Mouse (Mus musculus) cerebellum, postnatal 25 days (tissue): ENCODE data around the gene Mchr1.

Experiments used
- DNase-seq, 2 experiments: peaks; one replicate each; pipeline ENCODE4 v3.0.0; 2021; ENCODE audit warnings: mixed read lengths in 2 of 2

The Mchr1 gene

DNA sequence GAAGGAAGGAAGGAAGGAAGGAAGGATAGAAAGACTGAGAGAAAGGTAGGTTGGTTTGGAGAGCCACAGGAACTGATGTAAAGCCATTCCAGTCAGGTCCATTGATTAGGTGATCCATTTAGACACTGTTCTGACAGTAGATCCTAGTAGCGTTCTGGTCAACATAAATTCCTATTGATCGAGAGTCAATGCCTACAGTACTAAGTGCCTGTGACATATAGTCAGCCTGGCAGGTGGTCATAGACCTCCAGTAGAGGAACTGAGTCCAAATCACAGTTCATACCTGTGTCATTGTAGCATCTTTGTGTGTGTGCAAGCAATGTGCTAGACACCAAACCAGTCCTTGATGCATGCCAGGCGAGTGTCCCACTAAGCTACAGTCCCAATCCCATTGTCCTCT, 7.0 kb upstream of the Mchr1 start:
- no peak for DNase-seq

DNA sequence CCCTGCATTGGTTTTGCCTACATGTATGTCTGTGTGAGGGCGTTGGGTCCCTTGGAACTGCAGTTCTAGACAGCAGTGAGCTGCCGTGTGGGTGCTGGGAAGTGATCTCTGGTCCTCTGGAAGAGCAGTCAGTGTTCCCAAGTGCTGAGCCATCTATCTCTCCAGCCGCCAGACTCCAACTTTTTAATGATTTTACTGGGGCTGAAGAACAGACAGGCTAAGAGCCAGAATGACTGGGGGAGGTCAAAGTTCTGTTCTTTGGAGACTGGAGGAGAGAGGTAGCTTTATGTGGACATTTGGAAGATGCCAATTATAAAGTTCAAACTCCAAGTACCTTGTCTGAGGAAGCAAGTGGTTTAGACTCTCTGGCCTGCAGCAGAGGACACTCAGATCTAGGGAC, 5.5 kb upstream of the Mchr1 start:
- DNase-seq, result no peak

DNA sequence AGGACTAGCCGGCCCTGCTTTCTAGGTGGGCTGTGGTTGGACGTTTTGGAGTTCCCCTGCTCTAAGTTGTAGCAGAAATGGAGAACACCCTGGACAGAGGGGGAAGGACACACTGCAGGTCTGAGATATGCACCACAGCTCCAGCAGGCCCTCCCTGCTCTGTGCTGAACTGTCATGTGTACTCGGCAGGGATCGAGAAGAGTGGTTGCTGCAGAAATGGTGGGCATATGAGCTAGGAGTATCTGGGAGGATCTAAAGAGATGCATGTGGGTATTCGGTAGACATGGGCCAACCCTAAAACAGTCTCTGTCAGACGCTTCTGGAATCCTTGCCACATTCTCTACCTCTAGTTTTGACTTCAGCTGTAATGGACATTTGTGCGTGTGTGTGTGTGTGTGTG, 4.0 kb upstream of the Mchr1 start:
- DNase-seq, result no peak

DNA sequence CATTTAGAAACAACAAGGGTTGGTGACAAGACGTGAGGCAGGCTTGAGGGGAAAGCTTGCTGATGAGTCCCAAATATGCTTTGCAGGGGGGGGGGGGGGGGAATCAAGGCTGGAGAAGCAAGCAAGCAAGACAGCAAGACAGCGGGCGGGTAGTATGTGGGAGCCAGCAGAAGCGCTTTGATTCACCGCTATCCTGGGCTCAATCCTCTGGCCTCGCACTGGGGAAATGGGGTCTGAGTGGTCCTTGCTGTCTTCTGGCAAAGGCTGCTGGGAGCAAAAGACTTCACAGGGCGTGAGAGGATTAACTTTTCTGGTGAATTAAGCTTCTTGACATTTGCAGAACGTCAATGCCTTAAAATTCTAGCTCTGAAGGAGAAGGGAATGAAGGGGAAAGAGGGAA, 763 bp downstream of the Mchr1 start:
- no peak for DNase-seq

DNA sequence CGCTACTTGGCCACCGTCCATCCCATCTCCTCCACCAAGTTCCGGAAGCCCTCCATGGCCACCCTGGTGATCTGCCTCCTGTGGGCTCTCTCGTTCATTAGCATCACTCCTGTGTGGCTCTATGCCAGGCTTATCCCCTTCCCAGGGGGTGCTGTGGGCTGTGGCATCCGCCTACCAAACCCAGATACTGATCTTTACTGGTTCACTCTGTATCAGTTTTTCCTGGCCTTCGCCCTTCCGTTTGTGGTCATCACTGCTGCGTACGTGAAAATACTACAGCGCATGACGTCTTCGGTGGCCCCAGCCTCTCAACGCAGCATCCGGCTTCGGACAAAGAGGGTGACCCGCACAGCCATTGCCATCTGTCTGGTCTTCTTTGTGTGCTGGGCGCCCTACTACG, 2.2 kb downstream of the Mchr1 start:
- no peak for DNase-seq

GRCm38 (mm10) chr15:81239261-81239660, 4.0 kb downstream of the Mchr1 start:
- peak in 1 of 2 experiments; percentile 30 for DNase-seq

- no peak for DNase-seq
These were observed 4.6 kb downstream of the Mchr1 start for GRCm38 (mm10) chr15:81239794-81240343.

GRCm38 (mm10) chr15:81246890-81247289, 11.6 kb downstream of the Mchr1 start:
- no peak for DNase-seq

GRCm38 (mm10) chr15:81247583-81248340, 12.5 kb downstream of the Mchr1 start:
- no peak for DNase-seq

GRCm38 (mm10) chr15:81248341-81248679, 13.0 kb downstream of the Mchr1 start:
- DNase-seq, result no peak

DNA sequence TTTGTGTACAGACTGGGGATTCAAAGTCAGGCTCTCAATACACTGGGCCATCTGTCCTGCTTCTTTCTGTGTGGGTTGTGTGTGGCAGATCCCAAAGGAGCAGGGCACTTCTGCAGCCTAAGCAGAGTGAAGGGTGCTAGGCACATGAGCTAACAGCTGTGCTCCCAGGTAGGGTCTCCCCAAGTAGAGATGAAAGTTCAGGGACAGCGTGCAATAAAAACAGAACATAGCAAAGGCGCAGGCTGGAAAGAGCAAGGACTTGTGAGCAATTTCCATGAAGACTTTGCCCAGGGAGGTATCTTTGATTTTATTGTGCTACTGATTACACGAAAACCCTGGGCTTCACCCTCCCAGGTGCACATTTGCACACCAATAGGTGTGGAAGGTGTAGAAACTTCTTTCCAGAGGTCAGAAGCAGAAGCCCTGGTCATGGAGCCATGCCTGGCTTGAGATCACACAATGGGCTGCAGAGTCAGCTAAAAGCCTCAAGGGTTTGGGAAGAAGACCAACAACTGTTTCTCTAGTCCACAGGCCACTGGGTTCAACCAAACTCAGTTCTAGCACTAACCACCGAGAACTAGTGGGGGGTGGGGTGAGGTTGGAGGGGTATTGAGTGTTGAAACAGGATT, 13.8 kb downstream of the Mchr1 start:
- DNase-seq, result no peak

- no peak for DNase-seq
These were observed 17.4 kb downstream of the Mchr1 start for GRCm38 (mm10) chr15:81252626-81253174.

DNA sequence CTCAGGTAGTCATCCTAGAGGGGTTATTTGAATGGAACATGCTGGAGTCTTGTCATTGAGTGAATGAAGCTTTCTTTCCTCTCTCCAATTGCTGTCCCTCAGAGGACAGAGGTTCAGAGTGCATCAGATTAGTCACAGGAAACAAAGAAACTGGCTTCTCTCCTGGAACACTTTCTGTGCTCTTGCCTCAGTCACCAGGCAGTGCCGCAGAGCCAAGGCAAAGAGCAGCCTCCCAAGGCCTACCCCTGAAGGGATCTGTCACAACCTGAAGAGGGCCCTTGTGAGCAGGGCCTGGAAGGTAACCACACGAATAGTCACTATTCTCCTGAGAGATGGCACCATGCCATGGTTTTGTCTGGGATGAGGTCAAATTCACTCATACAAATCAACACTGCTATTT, 18.3 kb downstream of the Mchr1 start:
- no peak for DNase-seq

DNA sequence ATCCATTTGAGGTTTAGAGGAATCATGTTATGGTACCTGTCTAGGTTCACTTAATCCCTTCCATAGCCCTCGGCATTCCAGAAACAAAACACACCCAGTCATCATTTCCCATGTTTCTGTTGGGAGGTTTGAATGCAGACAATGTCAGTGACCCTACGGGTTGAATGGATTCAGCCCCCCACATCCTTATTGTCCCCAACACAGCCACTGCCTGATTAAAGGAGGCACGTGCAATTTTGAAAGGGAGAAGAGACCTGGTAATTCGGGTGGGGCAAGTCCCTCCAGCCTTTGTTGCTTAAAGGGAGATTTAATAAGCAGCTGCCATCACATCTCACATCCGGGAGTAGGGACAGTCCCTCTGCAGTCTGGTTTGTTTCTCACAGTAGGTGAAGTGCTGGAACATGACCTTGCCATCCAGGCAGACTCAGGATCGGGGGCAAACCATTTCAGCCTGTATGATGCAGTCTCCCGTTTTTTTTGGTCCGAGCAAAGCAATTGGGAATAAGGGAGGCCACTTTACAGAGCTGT, 18.9 kb downstream of the Mchr1 start:
- no peak for DNase-seq

DNA sequence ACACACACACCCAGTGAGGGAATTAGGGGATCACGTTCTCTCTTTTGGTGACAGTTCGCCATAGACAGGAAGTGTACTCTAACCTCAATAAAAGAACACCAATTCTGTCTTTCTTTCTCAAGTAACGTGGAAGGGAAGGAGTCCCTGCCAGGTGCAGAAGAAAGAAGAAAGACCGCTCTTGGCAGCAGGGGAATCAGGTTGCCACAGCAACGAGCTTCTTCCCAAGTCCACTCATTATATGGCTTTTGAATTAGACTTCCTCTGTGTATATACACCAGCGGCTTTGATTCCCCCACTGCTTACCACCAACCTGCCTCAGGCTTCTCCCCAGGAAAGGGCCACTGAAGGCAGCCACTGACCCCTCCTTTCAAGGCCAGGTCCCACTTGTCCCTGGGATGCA, 19.8 kb downstream of the Mchr1 start:
- DNase-seq, result no peak

GRCm38 (mm10) chr15:81258296-81258695, 23.0 kb downstream of the Mchr1 start:
- no peak for DNase-seq

- DNase-seq, result no peak
These were observed 24.0 kb downstream of the Mchr1 start for GRCm38 (mm10) chr15:81259304-81259703.

DNA sequence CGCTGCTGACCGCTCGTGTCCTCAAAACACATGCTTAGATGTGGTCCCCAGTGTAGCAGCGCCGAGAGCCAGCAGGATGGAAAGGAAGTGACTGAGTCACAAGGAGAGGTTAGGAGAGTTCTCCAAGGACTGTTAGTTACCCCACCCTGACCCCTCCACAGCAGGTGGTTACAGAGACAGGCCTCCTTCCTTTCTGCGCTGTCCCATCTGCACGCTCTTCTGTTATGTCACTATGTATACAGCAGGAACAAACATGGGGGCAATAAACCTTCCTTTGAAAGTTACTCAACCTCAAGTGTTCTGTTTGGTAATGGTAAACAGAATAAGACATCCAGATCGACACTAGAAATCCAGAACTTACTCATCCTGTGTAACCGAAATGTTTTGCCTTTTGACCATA, 24.9 kb downstream of the Mchr1 start:
- DNase-seq, result no peak

DNA sequence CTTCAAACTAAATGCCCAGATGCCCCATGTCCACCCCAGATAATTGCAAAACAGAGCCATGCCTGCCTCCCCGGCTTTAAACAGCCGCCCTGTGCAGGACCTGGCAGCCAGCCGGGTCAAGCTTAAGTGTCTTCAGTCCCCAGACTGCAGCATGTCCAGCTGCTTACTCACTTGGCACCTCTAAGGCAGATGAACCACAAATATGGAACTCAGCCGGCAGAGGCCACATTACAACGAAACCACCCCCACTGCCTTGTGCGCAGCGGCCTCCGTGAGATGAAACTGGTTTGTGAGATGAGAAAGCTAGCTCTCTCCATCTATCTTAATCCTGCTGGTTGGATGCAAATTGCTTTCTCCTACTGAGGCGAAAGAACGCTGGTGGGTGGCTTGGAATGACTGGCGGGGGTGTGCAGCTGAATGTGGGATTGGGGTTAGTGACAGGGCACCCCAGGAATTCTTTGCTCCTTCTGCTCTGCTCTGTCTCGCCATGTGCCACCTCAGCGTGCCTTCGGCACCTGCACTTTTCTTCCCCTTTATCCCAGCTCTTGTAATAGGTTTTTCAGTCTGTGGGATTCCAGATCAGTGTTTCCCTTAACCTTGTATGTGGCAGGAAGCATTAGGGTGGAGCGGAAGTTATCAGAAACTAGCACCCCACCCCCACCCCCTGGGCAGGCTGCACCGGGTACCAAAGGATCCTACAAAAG, 29.2 kb downstream of the Mchr1 start:
- peak; percentile 16 to 20 for DNase-seq

DNA sequence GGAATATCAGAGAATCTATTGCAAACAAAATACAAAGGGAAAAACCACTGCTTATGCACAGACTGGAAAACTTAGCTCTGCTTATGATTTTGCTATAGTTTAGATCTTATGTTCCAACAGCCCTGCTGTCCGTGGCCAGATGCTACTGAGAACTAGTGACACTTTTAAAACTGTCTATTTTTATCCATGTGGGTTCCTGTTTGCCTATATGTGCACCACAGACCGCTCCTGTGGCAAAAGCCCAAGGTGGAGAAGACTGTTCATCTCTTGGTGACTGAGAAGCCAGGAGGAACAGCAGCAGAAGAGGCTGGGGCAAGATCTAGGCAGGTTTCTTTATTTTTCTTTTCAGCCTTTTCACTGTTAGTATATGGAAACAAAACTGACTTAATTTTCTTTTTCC, 32.1 kb downstream of the Mchr1 start:
- DNase-seq, result no peak

DNA sequence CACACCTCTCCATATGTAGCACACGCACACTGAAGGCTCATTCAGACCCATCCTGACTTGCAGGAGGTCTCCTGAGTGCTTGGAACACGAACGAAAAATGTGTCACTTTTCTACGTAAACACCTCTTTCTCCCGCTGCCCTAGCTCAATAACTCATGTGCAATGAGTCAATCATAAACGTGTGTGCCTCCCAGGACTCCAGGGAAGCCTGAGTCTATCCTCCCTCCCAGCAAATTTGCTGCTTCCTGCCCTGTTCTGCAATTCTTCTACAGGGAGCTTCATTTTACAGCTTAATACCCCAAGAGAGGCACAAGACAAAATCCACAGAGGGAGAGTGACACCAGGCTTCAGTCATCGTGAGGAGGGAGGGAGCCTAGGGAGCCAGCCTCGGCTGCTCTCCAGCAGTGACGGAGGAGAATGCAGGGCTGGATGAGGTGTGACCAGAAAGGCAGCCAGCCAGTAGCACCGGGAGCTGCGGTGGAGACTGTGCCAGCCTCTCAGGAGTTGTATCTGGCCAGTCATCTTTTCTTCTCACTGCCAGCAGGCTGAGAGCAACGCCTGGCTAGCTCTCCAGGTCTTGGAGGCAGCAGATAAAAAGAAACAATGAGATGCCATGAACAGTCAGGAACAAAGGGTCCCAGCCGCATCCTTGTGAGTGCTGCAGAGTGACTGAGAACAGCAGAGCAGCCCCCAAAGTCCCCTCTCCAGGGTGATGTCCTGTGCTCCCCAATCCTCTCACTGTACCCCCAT, 37.2 kb downstream of the Mchr1 start:
- DNase-seq, result peak; percentile 84 to 88

GRCm38 (mm10) chr15:81273361-81273760, 38.1 kb downstream of the Mchr1 start:
- no peak for DNase-seq

DNA sequence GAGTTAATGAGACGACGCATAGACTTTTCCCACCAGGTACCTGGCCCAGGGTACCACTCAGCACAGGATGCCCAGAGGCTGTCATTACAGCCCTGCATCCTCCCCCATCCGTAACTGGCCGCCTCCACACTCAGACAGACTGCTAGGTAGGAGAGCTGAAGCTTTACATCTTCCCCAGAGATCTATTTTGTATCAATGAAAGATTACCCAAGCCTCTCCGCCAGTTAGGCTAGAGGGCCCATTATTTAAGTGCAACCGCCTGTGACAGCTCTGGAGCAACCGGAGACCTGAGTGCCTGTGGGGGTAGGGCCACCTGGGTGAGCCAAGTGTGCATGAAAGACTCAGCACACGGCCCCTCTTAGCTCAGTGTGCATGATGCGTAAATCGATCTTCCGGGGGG, 42.6 kb downstream of the Mchr1 start:
- DNase-seq, result no peak
